Mouse (Mus musculus) retina, adult 2 months (tissue): Measurements from ENCODE around the gene Dpp6.

Source experiments
- DNase-seq: peaks from one replicate; pipeline ENCODE4 v3.0.0-alpha.2; 2012; ENCODE audit warnings: low read depth, low spot score

Gene Dpp6

DNA sequence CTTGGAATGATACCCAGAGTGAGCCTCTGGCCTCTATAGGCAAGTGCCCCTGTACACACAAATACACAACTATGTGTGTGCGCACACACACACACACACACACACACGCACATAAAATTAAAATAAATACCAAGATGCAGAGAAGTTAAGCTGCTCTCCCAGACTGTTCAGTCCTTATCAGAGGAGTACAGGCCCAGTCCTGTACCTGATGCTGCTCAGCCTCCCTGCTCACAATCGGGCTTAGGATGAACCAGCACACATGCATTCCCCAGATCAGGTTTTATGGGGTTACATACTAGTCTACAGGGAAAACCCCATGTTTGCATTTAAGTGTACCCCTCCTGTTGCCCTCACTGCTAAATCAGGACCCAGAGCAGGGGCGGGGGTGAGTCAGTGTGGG, 847.1 kb downstream of the Dpp6 start:
- DNase-seq, result no peak

DNA sequence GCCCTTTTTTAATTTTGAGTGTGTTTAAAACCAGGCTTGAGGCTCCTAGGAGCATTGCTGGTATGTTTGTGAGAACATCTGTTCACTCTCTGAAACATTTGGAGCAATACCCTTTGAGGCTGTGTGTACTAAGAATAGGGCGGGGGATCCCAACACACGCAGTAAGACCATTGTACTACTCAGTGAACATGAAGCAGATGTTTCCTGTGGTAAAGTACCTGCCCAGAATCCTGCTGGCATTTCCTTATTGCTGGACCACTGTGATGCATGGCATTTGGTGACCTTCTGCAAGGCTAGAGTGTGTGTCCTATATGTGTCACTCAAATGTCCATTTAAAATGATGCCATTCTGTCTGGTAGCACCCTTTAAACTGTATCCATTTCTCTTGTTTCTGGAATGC, 854.5 kb downstream of the Dpp6 start:
- no peak for DNase-seq

DNA sequence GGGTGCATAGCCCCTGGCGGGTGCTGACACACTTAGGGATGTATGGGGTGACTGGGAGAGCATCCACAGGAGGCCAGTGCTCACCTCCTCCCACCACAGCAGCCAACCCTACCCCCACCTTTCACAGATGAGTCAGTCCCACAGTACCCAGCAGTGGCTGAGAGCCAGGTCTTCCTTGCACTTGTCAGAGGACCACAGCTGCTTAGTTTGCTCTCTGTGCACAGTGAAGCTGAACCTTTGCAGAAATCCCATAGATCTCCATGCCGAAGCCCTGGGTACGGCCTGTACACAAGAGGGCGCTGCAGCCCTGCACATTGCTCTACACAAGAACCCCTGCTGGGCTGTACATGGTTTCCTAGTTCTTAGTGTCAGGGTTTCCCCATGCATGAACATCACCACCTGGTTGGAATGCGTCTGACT, 860.3 kb downstream of the Dpp6 start:
- peak; percentile 16 for DNase-seq

DNA sequence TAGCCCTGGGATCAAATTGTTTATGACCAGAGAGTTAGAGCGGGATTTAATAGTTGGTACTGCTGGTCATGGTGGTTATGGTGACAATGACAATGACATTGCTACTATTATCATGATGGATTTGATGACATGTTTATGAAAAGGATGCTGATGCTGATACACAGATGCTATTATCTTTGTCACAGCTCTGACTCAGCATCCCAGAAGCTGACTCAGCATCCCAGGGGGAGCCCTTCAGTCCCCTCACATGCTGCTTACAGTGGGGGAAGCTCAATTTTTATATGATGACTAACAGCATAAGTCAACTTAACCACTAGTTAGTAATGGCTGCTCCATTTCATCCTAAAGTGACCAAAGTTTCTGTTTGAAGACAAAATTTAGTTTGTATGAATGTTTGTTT, 862.1 kb downstream of the Dpp6 start:
- no peak for DNase-seq

DNA sequence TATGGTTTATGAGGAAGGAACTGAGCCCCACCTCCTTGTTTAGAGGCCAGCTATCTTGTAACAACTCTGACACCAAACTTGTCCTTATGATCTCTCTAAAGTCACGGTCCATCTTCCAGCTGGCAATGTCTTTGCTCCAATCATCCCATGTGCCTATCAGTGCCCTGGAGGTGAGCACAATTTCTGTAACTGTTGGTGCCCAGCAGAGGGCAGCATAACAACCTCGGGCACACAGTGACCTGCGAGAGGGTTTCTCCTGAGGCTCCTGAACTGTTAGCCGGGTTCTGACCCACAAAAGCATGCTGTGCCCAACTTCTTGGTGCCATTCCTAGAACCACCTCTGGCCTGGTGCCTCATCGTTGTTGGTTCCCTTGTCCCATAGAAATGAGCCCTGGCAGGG, 863.5 kb downstream of the Dpp6 start:
- DNase-seq, result peak; percentile 13

DNA sequence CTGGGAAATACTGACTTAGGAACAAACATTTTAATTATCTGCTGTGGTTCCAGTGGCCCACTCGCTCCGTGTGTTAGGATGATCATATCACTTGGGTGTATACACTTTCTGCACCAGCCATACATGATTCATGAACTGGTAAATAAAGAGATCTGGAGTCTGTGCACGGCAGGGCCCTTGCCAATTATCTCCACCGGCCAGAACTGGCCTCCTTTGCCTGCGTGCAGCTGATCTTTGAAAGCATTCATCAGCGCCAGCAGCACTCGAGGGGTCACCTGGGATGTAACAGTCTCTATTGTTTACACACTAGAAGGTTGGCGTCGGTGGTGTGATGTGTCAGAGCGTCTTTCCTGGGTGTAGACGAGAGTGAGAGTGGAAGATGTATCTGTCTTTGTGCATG, 868.2 kb downstream of the Dpp6 start:
- DNase-seq, result no peak

DNA sequence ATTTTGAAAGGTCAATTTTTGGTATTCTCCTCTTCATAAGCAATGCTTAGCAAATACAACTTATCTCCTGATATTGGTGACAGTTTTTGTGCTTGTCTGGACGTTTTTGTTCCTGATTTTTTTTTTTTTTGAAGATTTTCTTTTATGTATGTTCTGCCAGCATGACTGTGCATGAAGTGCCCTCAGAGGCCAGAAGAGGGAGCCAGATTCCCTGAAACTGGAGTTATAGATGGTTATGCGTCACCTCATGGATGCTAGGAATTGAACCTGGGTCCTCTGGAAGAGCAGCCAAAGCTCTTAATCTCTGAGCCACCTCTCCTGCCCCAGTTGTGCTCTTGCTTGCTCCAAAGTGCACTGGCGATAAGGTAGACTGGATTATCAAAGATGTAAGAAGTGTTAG, 868.9 kb downstream of the Dpp6 start:
- DNase-seq, result no peak

DNA sequence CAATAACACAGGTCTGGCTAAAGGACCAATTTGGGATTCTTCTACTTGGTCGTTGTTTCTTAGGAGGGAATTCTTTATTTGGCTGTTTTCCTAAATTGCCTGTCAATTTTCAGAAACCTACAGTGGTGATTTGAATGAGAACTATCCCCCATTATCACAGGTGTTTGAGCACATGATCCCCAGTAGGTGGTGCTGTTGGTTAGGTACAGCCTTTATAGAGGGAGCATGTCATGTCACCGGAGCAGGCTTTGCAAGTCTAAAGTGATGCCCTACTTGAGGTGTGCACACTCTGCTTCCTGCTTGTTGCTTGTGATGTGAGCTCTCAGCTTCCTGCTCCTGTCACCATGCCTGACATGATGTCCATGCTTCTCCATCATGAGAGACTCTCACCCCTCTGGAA, 870.3 kb downstream of the Dpp6 start:
- DNase-seq, result no peak

DNA sequence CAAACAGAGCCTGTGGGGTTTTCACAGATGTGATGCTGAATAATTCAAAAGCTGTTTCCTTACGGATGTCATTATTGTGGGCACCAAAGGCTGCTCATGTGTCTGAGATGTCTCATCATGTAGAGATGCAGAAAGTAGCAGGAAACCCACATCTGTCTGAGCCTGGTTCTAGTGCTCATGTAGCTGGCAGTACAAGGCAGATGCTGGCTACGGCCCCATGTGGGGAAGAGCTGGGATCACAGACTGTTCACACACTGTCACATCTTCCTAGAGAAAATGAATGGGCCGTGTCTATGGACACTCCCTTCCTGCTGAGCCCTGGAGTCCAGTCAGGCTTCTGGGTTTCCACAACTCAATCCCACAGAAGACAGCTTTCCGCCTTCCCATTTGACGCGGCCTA, 885.5 kb downstream of the Dpp6 start:
- no peak for DNase-seq

DNA sequence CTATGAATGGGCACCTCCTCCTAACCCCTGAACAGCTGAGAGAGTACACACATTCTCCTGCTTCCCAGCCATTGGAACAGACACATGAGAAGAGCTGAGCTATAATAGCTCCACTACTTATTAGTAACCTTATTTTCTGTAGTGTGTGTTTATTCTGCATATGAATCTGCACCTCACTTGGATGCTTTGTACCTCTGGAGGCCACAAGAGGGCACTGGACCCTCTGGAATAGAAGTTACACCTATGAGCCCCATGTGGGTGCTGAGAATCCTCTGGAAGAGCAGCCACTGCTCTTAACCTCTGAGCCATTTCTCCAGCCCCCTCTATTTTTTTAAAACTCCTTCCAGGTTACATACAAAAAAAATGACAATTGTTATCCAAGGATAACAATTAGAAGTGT, 888.0 kb downstream of the Dpp6 start:
- DNase-seq, result no peak

DNA sequence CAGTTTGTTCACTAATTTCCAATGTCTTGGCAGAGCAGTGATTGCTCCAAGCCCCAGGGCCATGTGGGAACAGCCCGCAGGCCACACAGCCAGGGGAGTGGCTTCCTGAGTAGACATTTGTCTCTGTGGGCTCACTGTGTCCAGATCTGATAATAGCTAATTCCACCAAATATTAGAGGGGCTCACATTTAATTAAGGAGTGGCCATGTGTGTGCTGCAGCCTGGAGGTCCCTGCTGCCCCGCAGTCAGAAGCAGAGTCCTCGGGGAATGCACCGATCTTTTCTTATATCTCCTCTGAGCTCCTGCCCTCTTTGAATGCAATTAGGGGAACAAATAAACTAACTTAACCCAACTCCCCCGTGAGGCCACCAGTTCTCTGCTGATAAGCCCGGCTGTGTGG, 889.5 kb downstream of the Dpp6 start:
- no peak for DNase-seq

DNA sequence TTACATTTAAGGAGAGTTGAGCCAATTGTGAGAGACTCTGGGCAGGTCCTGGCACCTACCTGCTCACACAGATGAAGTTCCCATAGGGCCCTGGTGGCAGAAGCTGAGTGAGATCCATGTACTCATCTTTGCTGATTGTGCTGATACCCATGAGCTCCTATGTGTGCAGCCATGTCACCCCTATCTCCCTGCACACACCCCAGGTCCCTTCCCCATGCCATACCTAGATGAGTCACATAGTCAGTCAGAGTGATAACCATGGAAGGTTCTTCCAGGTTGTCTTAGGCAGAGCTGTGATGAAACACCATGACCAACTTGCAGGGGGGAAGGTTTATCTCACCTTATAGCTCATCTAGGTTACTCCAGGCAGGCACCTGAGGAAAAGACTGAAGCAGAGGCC, 890.3 kb downstream of the Dpp6 start:
- no peak for DNase-seq

DNA sequence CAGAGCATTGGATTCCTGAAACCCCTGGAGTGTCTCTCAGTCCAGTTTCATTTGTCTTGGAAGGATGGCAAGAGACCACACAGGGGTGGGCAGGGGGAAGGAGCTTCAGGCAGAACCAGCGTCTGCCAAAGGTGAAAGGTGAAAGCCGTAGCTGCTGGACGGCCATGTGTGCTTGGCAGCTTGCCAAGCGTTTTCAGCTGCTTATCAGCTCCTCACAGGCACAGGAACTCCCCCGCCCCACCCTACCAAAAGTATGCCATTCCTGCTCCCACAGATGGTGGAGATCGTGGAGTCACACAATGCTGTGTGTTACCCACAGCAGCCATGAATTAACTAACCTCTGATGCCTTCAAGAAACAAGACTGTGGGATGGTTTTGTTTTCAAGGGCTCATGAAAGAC, 891.2 kb downstream of the Dpp6 start:
- no peak for DNase-seq

DNA sequence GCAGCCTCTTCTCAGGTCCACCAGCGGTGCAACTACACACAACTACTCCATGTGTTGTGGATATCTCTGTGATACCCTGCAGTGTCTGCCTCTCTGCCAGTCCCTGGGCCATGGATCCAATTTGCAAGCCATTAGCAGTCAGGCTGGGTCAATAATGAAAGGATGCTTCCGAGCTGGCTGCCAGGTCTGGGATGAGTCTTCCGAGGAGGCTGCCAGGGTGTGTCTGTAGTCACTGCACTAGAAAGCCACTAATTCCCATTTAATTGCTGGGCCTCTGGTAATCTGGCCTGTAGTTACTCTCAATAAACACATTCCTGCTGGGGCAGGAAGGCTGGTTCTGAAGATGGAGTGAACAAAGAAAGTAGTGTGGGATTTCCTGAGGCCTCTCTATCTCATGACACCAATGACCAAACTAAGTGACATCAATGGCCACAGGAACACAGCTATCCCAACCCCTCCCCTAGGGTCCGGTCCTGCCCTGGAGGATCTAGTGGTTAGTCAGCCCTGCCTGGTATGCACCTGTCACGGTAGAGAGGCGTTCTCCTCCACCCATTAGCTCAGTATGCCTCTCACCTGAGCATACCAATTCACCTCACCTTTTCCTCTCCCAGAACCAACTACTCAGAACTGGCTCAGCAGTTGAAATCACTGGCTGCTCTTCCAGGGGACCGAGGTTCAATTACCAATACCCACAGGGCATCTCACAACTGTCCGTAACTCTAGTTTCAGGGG, 894.6 kb downstream of the Dpp6 start:
- no peak for DNase-seq

DNA sequence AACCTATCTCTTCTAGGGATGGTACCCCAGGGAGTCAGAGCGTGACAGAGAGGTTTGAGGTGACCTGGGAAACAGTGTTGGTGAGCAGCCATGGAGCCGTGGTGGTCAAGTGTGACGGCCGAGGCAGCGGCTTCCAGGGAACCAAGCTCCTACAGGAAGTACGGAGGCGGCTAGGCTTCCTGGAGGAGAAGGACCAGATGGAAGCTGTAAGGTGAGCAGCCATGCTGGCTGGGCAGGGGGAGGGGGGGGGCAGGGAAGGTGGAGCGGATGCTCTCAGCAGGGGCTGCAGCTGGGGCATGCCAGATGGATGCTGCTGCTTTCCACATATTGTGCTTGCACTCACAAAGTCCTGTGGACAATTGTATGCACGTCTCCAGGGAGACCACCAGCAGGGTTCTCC, 897.4 kb downstream of the Dpp6 start:
- no peak for DNase-seq

DNA sequence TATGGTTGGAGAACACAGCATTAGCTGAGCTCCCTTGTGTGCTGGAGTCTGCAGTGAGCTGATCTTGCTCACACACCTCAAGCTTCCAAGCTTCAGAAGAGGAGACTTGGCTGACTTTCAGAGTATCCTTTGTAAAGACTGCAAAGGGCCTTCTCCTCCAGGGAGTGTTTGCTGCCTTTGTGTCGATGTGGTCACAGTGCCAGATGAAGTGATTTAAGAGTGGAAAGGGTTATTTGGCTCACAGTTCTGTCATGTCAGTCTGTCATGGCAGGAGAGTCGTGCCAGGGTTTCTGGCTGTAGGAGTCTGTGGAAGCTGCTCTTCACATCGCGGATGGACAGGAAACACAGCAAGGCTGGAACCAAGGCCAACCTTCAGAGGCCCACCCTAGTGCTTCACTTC, 899.0 kb downstream of the Dpp6 start:
- no peak for DNase-seq

DNA sequence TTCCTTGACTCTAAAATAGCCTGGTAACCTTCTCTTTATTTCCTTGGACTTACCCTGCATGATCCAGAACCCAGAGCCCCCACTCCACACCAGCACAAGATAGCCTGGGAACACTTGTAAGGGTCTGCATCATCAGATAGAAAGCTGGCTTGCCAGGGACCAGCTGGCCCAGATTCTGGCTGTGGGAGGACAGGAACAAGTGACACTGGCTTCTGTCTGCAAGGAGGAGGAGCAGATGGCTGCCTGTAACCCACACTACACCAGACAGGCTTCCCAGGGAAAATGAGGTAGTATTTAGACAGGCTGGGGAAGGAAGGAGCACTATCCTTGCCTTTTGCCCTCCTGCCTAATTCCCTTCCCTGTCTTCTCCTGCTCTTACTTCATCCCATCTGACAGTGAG, 900.3 kb downstream of the Dpp6 start:
- DNase-seq, result no peak

DNA sequence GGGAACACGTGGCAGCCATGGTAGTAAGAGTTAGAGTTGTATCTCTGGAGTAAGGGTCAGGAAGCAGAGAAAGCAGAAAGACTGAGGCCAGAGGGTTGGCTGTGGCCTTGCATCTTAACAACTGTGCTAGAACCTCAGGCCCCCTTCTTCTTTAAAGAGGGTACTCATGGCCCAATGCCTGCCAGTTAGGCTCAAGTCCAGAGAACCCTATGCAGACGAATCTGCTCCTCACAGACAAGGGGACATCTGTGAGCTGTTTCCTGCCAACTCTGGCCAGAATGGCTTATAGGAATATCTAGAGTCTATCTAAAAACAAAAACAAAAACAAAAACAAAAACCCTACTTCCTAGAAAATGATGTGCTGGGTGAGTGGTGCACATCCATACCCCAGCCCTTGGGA, 902.3 kb downstream of the Dpp6 start:
- DNase-seq, result no peak

DNA sequence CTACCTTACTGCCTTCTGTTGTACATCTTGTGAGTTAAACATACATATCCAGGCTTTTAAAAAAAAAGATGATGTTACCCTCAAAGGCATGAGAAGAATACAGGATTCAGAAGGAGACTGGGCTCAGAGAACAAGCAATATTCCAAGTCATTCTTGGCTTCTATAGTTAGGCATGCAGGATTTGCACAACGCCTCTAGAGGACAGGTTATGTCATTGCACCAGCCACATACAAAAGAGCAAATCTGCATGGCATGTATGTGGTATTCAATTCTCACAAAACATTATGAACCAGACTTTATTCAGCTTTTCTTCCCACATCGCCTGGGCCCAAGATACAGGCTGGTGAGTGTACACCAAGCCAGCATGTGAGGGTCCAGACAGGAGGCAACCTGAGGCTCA, 907.5 kb downstream of the Dpp6 start:
- DNase-seq, result no peak

DNA sequence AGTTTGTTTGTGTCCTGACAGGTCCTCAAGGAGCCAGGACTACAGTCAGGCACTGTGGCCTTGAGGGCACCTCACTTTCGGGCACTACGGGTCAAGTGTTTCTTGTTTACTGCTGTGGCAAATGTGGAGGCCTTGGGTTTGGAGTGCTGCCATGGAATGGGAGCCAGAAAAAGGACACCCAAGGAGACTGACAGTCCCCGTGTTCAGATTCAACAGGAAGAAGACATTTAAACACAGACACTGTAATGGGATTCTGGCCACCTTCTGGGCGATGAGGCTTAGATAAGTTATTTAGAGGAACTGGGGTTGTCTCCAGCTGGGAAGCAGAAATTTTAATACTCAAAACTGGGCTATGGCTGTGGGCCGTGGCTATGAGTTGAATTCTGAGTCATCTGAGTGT, 913.7 kb downstream of the Dpp6 start:
- DNase-seq, result no peak

DNA sequence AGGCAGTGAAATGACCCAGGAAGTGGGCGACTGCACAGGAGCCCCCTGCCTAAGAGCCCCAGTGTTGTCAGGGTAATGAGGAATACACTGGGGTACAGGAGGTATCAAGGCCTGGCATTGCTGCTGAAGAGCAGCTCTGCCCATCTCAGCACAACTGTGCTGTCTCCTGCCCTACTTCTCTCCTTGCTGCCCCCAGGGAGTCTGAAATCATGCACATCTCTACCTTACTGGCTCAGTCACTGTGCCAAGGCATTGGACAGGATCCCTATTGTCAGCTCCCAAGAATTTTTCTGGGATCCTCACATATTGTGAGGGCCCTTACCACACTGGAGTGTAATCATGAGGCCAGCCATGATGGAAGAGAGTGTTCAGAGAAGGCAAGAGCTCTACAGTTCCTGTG, 914.4 kb downstream of the Dpp6 start:
- DNase-seq, result no peak

DNA sequence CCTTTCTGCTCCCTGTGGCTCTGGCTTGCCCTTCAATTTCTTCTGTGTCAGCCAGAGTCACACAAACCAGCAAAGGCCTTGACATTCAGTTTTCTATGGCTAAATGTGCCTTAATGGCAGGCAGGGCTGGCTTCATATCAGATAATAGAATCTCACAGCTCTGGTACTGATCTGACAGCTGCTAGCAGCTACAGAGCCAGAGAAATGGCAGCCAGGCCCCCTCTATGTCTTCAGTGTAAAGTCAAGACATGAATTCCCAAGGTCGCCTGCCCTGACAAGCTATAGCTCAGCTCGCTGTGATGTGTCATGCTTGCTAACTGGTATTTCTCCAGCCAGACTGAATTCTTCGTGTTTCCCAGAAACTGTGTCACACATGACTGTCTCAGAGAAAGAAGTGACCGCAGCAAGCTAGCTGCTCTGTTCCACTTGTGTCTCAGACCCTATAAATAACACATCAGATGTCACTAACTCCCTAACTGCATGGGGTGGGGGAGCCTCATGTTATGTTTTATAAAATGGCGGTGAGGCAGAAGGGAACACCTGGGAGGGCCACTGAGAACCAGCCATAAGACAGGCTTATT, 915.4 kb downstream of the Dpp6 start:
- DNase-seq, result no peak

DNA sequence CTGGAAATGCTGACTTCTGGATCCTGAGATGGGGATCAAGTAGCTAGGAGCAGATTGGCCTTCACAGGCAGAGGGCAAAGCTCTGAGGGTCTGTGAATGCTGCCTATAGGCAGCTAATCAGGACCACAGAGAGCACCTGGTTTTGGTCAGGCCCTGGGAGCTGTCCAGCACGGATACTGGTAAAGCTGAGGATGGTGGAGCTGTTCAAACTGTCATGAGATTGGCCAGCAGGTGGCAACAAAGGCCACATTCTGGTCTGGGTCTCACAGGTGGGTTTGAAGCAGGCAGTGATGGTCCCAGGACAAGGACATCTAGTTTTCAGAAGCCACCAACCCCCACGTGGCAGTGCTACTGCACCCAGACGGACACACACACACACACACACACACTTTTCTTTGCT, 920.2 kb downstream of the Dpp6 start:
- DNase-seq, result no peak

DNA sequence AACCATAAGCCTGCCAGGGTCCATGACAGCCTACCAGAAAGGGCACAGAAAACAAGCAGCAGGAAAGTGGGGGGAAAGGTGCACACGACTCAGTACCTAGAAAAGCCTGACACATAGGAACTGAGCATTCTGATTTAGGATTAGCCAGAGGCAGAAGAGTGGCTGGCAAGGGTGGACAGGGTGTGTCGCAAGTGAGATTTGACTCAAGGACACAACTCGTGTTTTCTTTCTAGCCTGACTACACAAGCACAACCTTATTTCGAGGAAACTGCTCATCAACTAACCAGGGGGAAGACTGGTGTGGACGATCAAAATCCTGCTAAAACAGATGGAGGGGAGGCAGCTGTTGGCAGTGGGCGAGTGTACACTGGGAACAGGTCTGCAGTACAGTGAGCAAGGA, 922.2 kb downstream of the Dpp6 start:
- no peak for DNase-seq
